Mouse (Mus musculus): ENCODE measurements around the gene Slit3. TPM values are rescaled to one million over a fixed set of nuclear protein-coding genes. Genes with fewer than 3 reads are reported as not detected.

Slit3 gene
- total RNA-seq, 2 experiments from 2014 or later = 56.7 to 60.0 TPM

DNA sequence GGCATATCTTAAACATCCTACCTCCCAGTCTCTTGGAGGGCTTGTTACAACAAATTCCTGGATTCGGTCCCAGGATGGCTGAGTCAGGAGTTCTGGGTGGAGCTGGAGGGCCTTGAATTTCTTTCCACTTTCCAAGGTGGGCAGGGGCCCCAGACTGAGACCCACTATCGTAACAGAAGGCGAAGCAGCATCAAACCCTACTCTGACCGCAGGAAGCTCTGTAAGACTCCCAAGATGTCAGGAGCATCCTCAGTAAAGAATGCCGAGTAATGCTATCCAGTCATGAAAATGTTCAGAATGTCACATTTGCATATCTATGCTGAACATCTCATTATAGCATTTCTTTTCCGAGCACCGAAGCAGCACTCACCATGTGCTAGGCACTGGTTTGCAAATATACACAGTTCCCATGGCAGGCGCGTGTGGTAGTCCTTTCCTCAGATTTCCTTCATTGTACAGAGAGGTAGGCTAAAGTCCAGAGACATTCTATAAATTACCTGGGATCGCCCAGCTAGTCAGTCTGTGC, 140.6 kb downstream of the Slit3 start:
- peak overlapping the region; percentile 80 for H3K27ac ChIP-seq
- DNase-seq (ENCODE audit: extremely low spot score in 1 of 2, low spot score in 2 of 2) = peak in 1 of 2 experiments; percentile 52
- TF ChIP-seq CTCF (IDR thresholded peaks at IDR 0.05) = no peak
- intact Hi-C loops (cut with DNase I) = loop anchor here (5.0 to 10.0 kb wide), 4 partner anchors 76 to 247 kb away; partner anchors contain the start of gene Slit3
- no peak overlapping the region for H3K4me3 ChIP-seq

GRCm38 (mm10) chr11:35262289-35262941, 141.4 kb downstream of the Slit3 start:
- DNase-seq (ENCODE audit: extremely low spot score in 1 of 2, low spot score in 2 of 2) = no peak
- no peak overlapping the region for H3K4me3 ChIP-seq
- intact Hi-C loops (cut with DNase I) = loop anchor here (5.0 to 10.0 kb wide), 4 partner anchors 75 to 248 kb away; partner anchors contain the start of gene Slit3

DNA sequence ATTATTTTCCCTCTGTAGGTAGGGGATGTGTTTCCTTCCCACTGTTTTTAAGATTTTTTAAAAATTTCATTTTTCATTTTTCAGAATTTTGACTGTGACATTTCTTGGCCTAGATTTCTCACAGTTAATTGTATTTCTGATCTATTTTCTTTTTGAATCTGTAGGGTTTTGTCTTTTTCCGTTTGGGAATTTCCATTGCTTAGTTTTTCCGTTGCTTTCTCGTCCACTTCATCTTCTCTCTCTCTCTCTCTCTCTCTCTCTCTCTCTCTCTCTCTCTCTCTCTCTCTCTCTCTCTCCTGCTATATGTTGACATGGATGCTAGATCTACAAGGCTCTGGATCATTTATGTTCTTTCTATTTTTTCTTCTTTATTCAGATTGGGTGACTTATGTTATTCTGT, 143.7 kb downstream of the Slit3 start:
- no peak overlapping the region for H3K4me3 ChIP-seq
- intact Hi-C loops (cut with DNase I) = loop anchor here (5.0 to 10.0 kb wide), 4 partner anchors 73 to 250 kb away; partner anchors contain the start of gene Slit3
- DNase-seq (ENCODE audit: extremely low spot score in 1 of 2, low spot score in 2 of 2) = no peak
- TF ChIP-seq CTCF (IDR thresholded peaks at IDR 0.05) = no peak
- no peak overlapping the region for H3K27ac ChIP-seq

More at GRCm38 (mm10) chr11:35262289-35262941, 141.4 kb downstream of the Slit3 start:
- peak overlapping the region; percentile 80 for H3K27ac ChIP-seq
- no peak for TF ChIP-seq CTCF (IDR thresholded peaks at IDR 0.05)

- TF ChIP-seq CTCF (IDR thresholded peaks at IDR 0.05) = no peak
- intact Hi-C loops (cut with DNase I) = no loop called here
- DNase-seq (ENCODE audit: extremely low spot score in 1 of 2, low spot score in 2 of 2) = no peak
- H3K27ac ChIP-seq = no peak overlapping the region
- no peak overlapping the region for H3K4me3 ChIP-seq
These were observed 149.4 kb downstream of the Slit3 start for GRCm38 (mm10) chr11:35270396-35270795.

DNA sequence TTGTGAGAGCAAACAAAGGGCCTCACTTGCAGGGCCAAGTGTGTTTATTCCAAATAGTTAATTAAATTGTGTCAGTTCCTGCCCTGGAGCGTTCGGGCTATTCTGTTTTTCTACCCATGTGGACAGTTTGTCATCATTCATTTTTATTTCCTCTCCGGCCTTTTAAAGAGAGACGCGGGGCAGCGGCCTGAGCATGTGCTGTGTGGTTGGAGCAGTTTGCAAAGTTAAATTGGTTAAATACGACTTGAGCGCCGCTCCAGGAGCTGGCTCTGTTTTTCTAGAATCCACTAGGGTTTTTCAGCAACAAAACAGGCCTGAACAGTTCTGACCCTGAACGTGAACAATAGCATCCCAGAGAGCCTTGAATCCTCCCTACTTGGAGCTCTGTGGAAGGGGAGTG, 152.4 kb downstream of the Slit3 start:
- no peak overlapping the region for H3K4me3 ChIP-seq
- no peak for TF ChIP-seq CTCF (IDR thresholded peaks at IDR 0.05)
- intact Hi-C loops (cut with DNase I) = no loop called here
- H3K27ac ChIP-seq = no peak overlapping the region
- no peak for DNase-seq (ENCODE audit: extremely low spot score in 1 of 2, low spot score in 2 of 2)

DNA sequence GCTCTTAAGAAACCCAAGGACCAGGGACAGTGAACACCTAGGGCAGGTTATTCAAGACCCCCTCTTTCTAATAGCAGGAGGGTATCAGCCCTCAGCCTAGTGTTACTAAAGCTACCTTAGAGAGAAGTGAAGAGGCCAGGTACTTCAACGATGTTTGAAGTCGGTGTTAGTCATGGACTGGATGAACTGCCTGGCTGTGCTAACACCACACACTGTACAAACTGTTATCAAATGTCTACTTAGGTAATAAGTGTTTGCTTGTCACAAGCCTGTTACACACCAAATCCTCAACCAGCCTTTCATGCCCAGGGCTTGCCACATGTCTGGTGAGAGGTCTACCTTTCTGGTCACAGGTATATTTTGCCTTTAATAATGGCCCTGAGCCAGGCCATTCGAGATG, 153.0 kb downstream of the Slit3 start:
- Histone ChIP-seq H3K27ac (no peak overlapping the region), H3K4me3 (no peak overlapping the region)
- no peak for DNase-seq (ENCODE audit: extremely low spot score in 1 of 2, low spot score in 2 of 2)
- intact Hi-C loops (cut with DNase I) = no loop called here
- TF ChIP-seq CTCF (IDR thresholded peaks at IDR 0.05) = no peak

- no peak overlapping the region for H3K4me3 ChIP-seq
- intact Hi-C loops (cut with DNase I) = no loop called here
- no peak for TF ChIP-seq CTCF (IDR thresholded peaks at IDR 0.05)
- no peak for DNase-seq (ENCODE audit: extremely low spot score in 1 of 2, low spot score in 2 of 2)
- H3K27ac ChIP-seq = 0 out of 2 replicates have a peak overlapping the region, but pooled peaks have one; percentile 28
These were observed 154.3 kb downstream of the Slit3 start for GRCm38 (mm10) chr11:35275300-35275699.

- no peak overlapping the region for H3K4me3 ChIP-seq
- intact Hi-C loops (cut with DNase I) = no loop called here
- H3K27ac ChIP-seq = peak overlapping the region; percentile 40
- DNase-seq (ENCODE audit: extremely low spot score in 1 of 2, low spot score in 2 of 2) = no peak
- TF ChIP-seq CTCF (IDR thresholded peaks at IDR 0.05) = no peak
These were observed 155.0 kb downstream of the Slit3 start for GRCm38 (mm10) chr11:35276001-35276400.

GRCm38 (mm10) chr11:35278128-35278769, 157.2 kb downstream of the Slit3 start:
- no peak for DNase-seq (ENCODE audit: extremely low spot score in 1 of 2, low spot score in 2 of 2)
- Histone ChIP-seq H3K27ac (no peak overlapping the region), H3K4me3 (no peak overlapping the region)
- intact Hi-C loops (cut with DNase I) = no loop called here
- TF ChIP-seq CTCF (IDR thresholded peaks at IDR 0.05) = no peak

DNA sequence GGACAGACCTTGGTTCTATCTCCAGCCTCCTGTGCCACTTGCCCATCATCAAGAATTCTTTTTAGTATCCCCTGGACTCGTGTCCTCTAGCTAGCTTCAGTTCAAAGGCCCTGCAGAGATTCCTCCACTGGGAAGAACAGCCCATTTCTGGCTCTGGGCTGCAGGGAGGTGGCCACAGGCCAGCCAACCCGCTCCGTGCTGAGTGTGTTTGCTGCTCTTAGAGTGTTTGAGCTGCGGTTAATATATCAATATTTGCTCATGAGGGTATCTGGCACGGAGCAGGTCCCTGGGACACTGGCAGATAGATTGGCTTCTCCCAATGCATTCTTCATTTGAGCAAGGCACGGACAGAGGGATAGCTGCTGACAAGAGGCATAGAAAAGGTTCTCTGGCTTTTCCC, 159.8 kb downstream of the Slit3 start:
- no peak for DNase-seq (ENCODE audit: extremely low spot score in 1 of 2, low spot score in 2 of 2)
- TF ChIP-seq CTCF (IDR thresholded peaks at IDR 0.05) = no peak
- no peak overlapping the region for H3K4me3 ChIP-seq
- intact Hi-C loops (cut with DNase I) = loop anchor here (5.0 kb wide), 1 partner anchor 159 kb away; the partner anchor contains the start of gene Slit3
- H3K27ac ChIP-seq = no peak overlapping the region

- no peak overlapping the region for H3K4me3 ChIP-seq
- no peak for TF ChIP-seq CTCF (IDR thresholded peaks at IDR 0.05)
- peak overlapping the region; percentile 83 for H3K27ac ChIP-seq
- no peak for DNase-seq (ENCODE audit: extremely low spot score in 1 of 2, low spot score in 2 of 2)
- intact Hi-C loops (cut with DNase I) = loop anchor here (5.0 kb wide), 1 partner anchor 160 kb away; the partner anchor contains the start of gene Slit3
These were observed 161.1 kb downstream of the Slit3 start for GRCm38 (mm10) chr11:35282001-35282632.
